Mouse (Mus musculus) embryonic facial prominence, embryonic 11.5 days (tissue): ENCODE measurements around the gene Dbnl. TPM values are rescaled to one million over a fixed set of nuclear protein-coding genes. Genes with fewer than 3 reads are reported as not detected.

Experiments
- ATAC-seq: fragments of 200-750 bp; cut with Nextera tagmentation; replicated peaks from 2 replicates; pipeline ENCODE4 v1.8.0; 2017; ENCODE audit warnings: low read depth; ENCODE audit not compliant: insufficient number of reproducible peaks, low FRiP score, low TSS enrichment
- DNase-seq: peaks from one replicate; pipeline ENCODE4 v3.0.0-alpha.2; 2015; ENCODE audit warnings: low spot score
- H3K27ac ChIP-seq: fragments of 300-500 bp; sonication (generic); replicated peaks from 2 replicates; pipeline ENCODE4 v1.5.1; 2014; ENCODE audit warnings: mild to moderate bottlenecking, low read depth, low read length, control low read depth
- H3K27me3 ChIP-seq: fragments of 300-500 bp; sonication (generic); 2 replicates; pipeline ENCODE4 v1.6.1; 2014; ENCODE audit warnings: mild to moderate bottlenecking, low read length, moderate library complexity, mixed read lengths; ENCODE audit not compliant: control insufficient read depth, insufficient read depth
- H3K36me3 ChIP-seq: fragments of 300-500 bp; sonication (generic); replicated peaks from 2 replicates; pipeline ENCODE4 v1.6.1; 2014; ENCODE audit warnings: low read depth, mild to moderate bottlenecking, low read length, moderate library complexity, mixed read lengths; ENCODE audit not compliant: control insufficient read depth, insufficient read depth
- H3K4me1 ChIP-seq: fragments of 300-500 bp; sonication (generic); 2 replicates; pipeline ENCODE4 v1.6.1; 2014; ENCODE audit warnings: low read length, mixed read lengths; ENCODE audit not compliant: control insufficient read depth, insufficient read depth
- H3K4me2 ChIP-seq: fragments of 300-500 bp; sonication (generic); 2 replicates; pipeline ENCODE4 v1.6.1; 2014; ENCODE audit warnings: low read depth, mild to moderate bottlenecking, control low read depth, low read length, moderate library complexity
- H3K4me3 ChIP-seq: fragments of 300-500 bp; sonication (generic); 2 replicates; pipeline ENCODE4 v1.5.1; 2014; ENCODE audit warnings: low read depth, low read length, control low read depth
- H3K9ac ChIP-seq: fragments of 300-500 bp; sonication (generic); replicated peaks from 2 replicates; pipeline ENCODE4 v1.6.1; 2014; ENCODE audit warnings: mild to moderate bottlenecking, control low read depth, low read length
- H3K9me3 ChIP-seq: fragments of 300-500 bp; sonication (generic); replicated peaks from 2 replicates; pipeline ENCODE4 v1.6.1; 2016; ENCODE audit warnings: mild to moderate bottlenecking, low read length, inconsistent platforms, mixed read lengths; ENCODE audit not compliant: control insufficient read depth
- WGBS: fragments of 180-500 bp; shearing (Covaris S2); extraction: QIAGEN DNeasy Blood & Tissue Kit; methylation state at CpG from one replicate; pipeline ENCODE4 v1.1.7; 2014; 5-methylcytosine and 5-hydroxymethylcytosine counted together
- polyA plus RNA-seq: library from polyadenylated mRNA; unstranded; fragments of >200 nt; fragmentation: Nextera tagmentation; extraction: Ambion mirVana; gene quantifications from 2 replicates; pipeline ENCODE4 v1.2.1, GENCODE M21; 2014

The Dbnl gene
- polyA plus RNA-seq, 1 experiment from 2014 or later, result 121 TPM

- Histone ChIP-seq H3K27ac (no peak overlapping the region), H3K9me3 (no peaks in the 10 kb centered on the region), H3K27me3 (no peaks in the 10 kb centered on the region), H3K4me3 (no peak overlapping the region), H3K9ac (no peak overlapping the region), H3K4me1 (no peaks in the 10 kb centered on the region), H3K4me2 (no peak overlapping the region), H3K36me3 (peaks cover 29% of the 10 kb centered on the region)
- WGBS, result 84% methylated on average over 5 of the region's 5 CpGs
- DNase-seq, result no peak
- ATAC-seq, result no peak
Measured at GRCm38 (mm10) chr11:5797928-5798327, 9.6 kb downstream of the Dbnl start.

- Histone ChIP-seq H3K4me3 (no peak overlapping the region), H3K27ac (no peak overlapping the region), H3K9ac (no peak overlapping the region), H3K4me2 (no peak overlapping the region), H3K27me3 (no peaks in the 10 kb centered on the region), H3K36me3 (peaks cover 27% of the 10 kb centered on the region), H3K4me1 (0 out of 2 replicates have a peak, but pooled peaks cover 4% of the 10 kb centered on the region), H3K9me3 (no peaks in the 10 kb centered on the region)
- 91% methylated on average over 17 of the region's 17 CpGs for WGBS
- DNase-seq (no peak), ATAC-seq (no peak)
Measured at GRCm38 (mm10) chr11:5799621-5800490, 11.6 kb downstream of the Dbnl start.

- no peak overlapping the region for H3K9ac ChIP-seq
- no peak overlapping the region for H3K4me2 ChIP-seq
- no peak overlapping the region for H3K4me3 ChIP-seq
- 0 out of 2 replicates have a peak, but pooled peaks cover 4% of the 10 kb centered on the region for H3K4me1 ChIP-seq
- H3K9me3 ChIP-seq, result no peaks in the 10 kb centered on the region
- H3K27me3 ChIP-seq, result no peaks in the 10 kb centered on the region
- ATAC-seq (no peak), DNase-seq (no peak)
- WGBS, result 92% methylated on average over 16 of the region's 16 CpGs
- H3K36me3 ChIP-seq, result peaks cover 24% of the 10 kb centered on the region
- H3K27ac ChIP-seq, result no peak overlapping the region
Measured at GRCm38 (mm10) chr11:5801511-5801910, 13.2 kb downstream of the Dbnl start.

- no peak for DNase-seq
- H3K27me3 ChIP-seq, result no peaks in the 10 kb centered on the region
- H3K9me3 ChIP-seq, result no peaks in the 10 kb centered on the region
- H3K4me2 ChIP-seq, result no peak overlapping the region
- H3K4me3 ChIP-seq, result no peak overlapping the region
- no peak overlapping the region for H3K9ac ChIP-seq
- 65% methylated on average over 12 of the region's 12 CpGs for WGBS
- no peak overlapping the region for H3K27ac ChIP-seq
- peaks cover 22% of the 10 kb centered on the region for H3K36me3 ChIP-seq
- 0 out of 2 replicates have a peak, but pooled peaks cover 4% of the 10 kb centered on the region for H3K4me1 ChIP-seq
- ATAC-seq, result no peak
Measured at GRCm38 (mm10) chr11:5802005-5802404, 13.7 kb downstream of the Dbnl start.

- DNase-seq (no peak), ATAC-seq (no peak)
- Histone ChIP-seq H3K9me3 (no peaks in the 10 kb centered on the region), H3K27ac (no peak overlapping the region), H3K9ac (no peak overlapping the region), H3K4me3 (no peak overlapping the region), H3K27me3 (no peaks in the 10 kb centered on the region), H3K4me1 (0 out of 2 replicates have a peak, but pooled peaks cover 4% of the 10 kb centered on the region), H3K36me3 (peaks cover 20% of the 10 kb centered on the region), H3K4me2 (no peak overlapping the region)
- WGBS, result 81% methylated on average over 8 of the region's 8 CpGs
Measured at GRCm38 (mm10) chr11:5802457-5803217, 14.3 kb downstream of the Dbnl start.

- H3K27ac ChIP-seq, result no peak within 1 kb of the TSS
- no peaks in the 10 kb centered on the region for H3K27me3 ChIP-seq
- H3K4me1 ChIP-seq, result 0 out of 2 replicates have a peak, but pooled peaks cover 4% of the 10 kb centered on the region
- no peak within 1 kb of the TSS for H3K4me3 ChIP-seq
- WGBS, result 54% methylated on average over 8 of the region's 8 CpGs
- peaks cover 12% of the 10 kb centered on the region for H3K36me3 ChIP-seq
- DNase-seq (peak; percentile 42), ATAC-seq (no peak; the same call in 1 of the 2 replicates)
- H3K4me2 ChIP-seq, result no peak within 1 kb of the TSS
- H3K9ac ChIP-seq, result no peak within 1 kb of the TSS
- H3K9me3 ChIP-seq, result no peaks in the 10 kb centered on the region
Measured at GRCm38 (mm10) chr11:5803551-5803981, 15.3 kb downstream of the Dbnl start, which contains the start of gene Pgam2. TSS of gene Pgam2 (minus strand) at chr11:5803733.

GRCm38 (mm10) chr11:5804174-5804573 is 15.9 kb downstream of the Dbnl start:
- Histone ChIP-seq H3K9ac (no peak overlapping the region), H3K9me3 (no peaks in the 10 kb centered on the region), H3K4me2 (no peak overlapping the region), H3K27me3 (no peaks in the 10 kb centered on the region), H3K27ac (no peak overlapping the region), H3K36me3 (peaks cover 7% of the 10 kb centered on the region), H3K4me1 (0 out of 2 replicates have a peak, but pooled peaks cover 4% of the 10 kb centered on the region), H3K4me3 (no peak overlapping the region)
- DNase-seq (no peak), ATAC-seq (no peak)
- WGBS, result 79% methylated on average over 5 of the region's 5 CpGs
